Mouse (Mus musculus): ENCODE measurements at regions not wholly inside any gene's neighbourhood (a gene's known extent, or its start where the extent isn't known, plus 50 kb on each side); places are given as distances from the start of the nearest gene placed in this dataset.

- no peaks in the 10 kb centered on the region for H3K9me3 ChIP-seq (ENCODE audit: low read length)
- no peak for TF ChIP-seq EP300 (IDR thresholded peaks at IDR 0.05)
- H3K27ac ChIP-seq (ENCODE audit: low read length), result no peak overlapping the region
- ATAC-seq (no peak), DNase-seq (ENCODE audit: low spot score) (no peak)
- no peaks in the 10 kb centered on the region for H3K27me3 ChIP-seq (replicated peaks; ENCODE audit: insufficient read depth, low read length)
- H3K4me1 ChIP-seq (ENCODE audit: insufficient read depth, low read depth, low read length), result no peaks in the 10 kb centered on the region
- 68% methylated on average over 7 of the region's 7 CpGs for WGBS
- H3K9ac ChIP-seq (replicated peaks; ENCODE audit: low read depth), result no peak overlapping the region
- H3K4me3 ChIP-seq (ENCODE audit: low read depth, low read length), result no peak overlapping the region
- no peaks in the 10 kb centered on the region for H3K36me3 ChIP-seq (ENCODE audit: insufficient read depth, low read length)
- no peak overlapping the region for H3K4me2 ChIP-seq (replicated peaks; ENCODE audit: low read depth, low read length)
These were observed 579.2 kb upstream of the Kif18a start for GRCm38 (mm10) chr2:108701308-108701707.

GRCm38 (mm10) chr2:108707856-108708855 lies 572.4 kb upstream of the Kif18a start:
- Histone ChIP-seq H3K27ac (ENCODE audit: low read length) (no peak overlapping the region), H3K36me3 (ENCODE audit: insufficient read depth, low read length) (no peaks in the 10 kb centered on the region), H3K4me1 (ENCODE audit: insufficient read depth, low read depth, low read length) (no peaks in the 10 kb centered on the region), H3K4me3 (ENCODE audit: low read depth, low read length) (no peak overlapping the region), H3K9ac (replicated peaks; ENCODE audit: low read depth) (no peak overlapping the region), H3K9me3 (ENCODE audit: low read length) (no peaks in the 10 kb centered on the region), H3K4me2 (replicated peaks; ENCODE audit: low read depth, low read length) (no peak overlapping the region), H3K27me3 (replicated peaks; ENCODE audit: insufficient read depth, low read length) (no peaks in the 10 kb centered on the region)
- WGBS, result 78% methylated on average over 5 of the region's 5 CpGs
- DNase-seq (ENCODE audit: low spot score), result no peak
- no peak for ATAC-seq
- TF ChIP-seq EP300 (IDR thresholded peaks at IDR 0.05) (no peak), CTCF (IDR thresholded peaks at IDR 0.05) (no peak)

DNA sequence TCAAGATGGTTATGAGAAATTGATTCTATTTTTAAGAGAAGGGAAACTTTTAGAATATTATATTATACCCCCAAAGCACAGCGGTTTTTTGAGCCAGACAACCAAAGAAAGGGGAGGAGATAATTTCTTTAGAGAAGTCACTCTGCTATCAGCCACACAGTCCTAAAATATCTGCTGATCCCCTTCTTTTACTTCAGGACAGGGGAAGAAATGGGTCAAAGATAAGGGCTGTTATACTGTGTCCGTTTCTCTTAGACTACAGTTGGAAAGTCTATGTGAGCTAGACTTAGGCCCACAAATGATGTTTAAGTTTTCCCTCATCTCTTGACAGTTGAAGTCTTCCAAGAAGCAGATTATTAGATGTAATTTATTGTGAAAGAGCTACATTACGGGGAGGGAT lies 538.5 kb upstream of the Kif18a start:
- Histone ChIP-seq H3K36me3 (ENCODE audit: insufficient read depth, low read length) (no peaks in the 10 kb centered on the region), H3K4me3 (ENCODE audit: low read depth, low read length) (no peak overlapping the region), H3K27me3 (replicated peaks; ENCODE audit: insufficient read depth, low read length) (no peaks in the 10 kb centered on the region), H3K9ac (replicated peaks; ENCODE audit: low read depth) (no peak overlapping the region), H3K4me2 (replicated peaks; ENCODE audit: low read depth, low read length) (no peak overlapping the region), H3K4me1 (ENCODE audit: insufficient read depth, low read depth, low read length) (no peaks in the 10 kb centered on the region), H3K27ac (ENCODE audit: low read length) (no peak overlapping the region), H3K9me3 (ENCODE audit: low read length) (no peaks in the 10 kb centered on the region)
- ATAC-seq, result no peak
- no peak for DNase-seq (ENCODE audit: low spot score)
- no peak for TF ChIP-seq CTCF (IDR thresholded peaks at IDR 0.05)
- TF ChIP-seq EP300 (IDR thresholded peaks at IDR 0.05), result no peak
- WGBS, result 76% methylated on average over 3 of the region's 3 CpGs

DNA sequence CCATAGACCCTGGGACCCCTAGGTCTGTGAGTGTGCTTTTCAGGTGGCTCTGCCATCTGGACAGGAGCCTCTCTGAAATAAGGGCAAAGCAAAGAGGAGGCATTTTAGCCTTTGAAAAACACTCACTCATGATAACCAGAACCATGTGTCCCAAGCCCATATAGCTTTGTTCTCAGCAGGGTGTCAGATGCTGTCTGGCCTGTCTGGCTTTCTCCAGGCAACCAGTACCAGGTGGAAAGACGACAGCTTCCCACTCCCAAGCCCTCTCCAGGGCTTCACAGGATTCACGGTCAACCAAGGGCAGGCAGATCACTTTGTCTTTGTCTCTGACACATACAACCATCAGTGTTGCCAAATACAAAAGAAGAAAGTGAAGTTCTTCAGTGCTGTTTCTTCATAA lies 537.0 kb upstream of the Kif18a start:
- H3K4me2 ChIP-seq (replicated peaks; ENCODE audit: low read depth, low read length), result no peak overlapping the region
- no peak overlapping the region for H3K9ac ChIP-seq (replicated peaks; ENCODE audit: low read depth)
- no peaks in the 10 kb centered on the region for H3K4me1 ChIP-seq (ENCODE audit: insufficient read depth, low read depth, low read length)
- no peaks in the 10 kb centered on the region for H3K27me3 ChIP-seq (replicated peaks; ENCODE audit: insufficient read depth, low read length)
- 29% methylated on average over 2 of the region's 2 CpGs for WGBS
- H3K27ac ChIP-seq (ENCODE audit: low read length), result no peak overlapping the region
- H3K9me3 ChIP-seq (ENCODE audit: low read length), result no peaks in the 10 kb centered on the region
- no peak for TF ChIP-seq EP300 (IDR thresholded peaks at IDR 0.05)
- TF ChIP-seq CTCF (IDR thresholded peaks at IDR 0.05), result no peak
- no peak overlapping the region for H3K4me3 ChIP-seq (ENCODE audit: low read depth, low read length)
- H3K36me3 ChIP-seq (ENCODE audit: insufficient read depth, low read length), result no peaks in the 10 kb centered on the region
- ATAC-seq (no peak), DNase-seq (ENCODE audit: low spot score) (no peak)

GRCm38 (mm10) chr2:108744797-108745196 lies 535.7 kb upstream of the Kif18a start:
- H3K4me2 ChIP-seq (replicated peaks; ENCODE audit: low read depth, low read length), result no peak overlapping the region
- no peak overlapping the region for H3K9ac ChIP-seq (replicated peaks; ENCODE audit: low read depth)
- TF ChIP-seq CTCF (IDR thresholded peaks at IDR 0.05), result no peak
- no peak for TF ChIP-seq EP300 (IDR thresholded peaks at IDR 0.05)
- no peaks in the 10 kb centered on the region for H3K4me1 ChIP-seq (ENCODE audit: insufficient read depth, low read depth, low read length)
- DNase-seq (ENCODE audit: low spot score) (no peak), ATAC-seq (no peak)
- no peaks in the 10 kb centered on the region for H3K9me3 ChIP-seq (ENCODE audit: low read length)
- H3K4me3 ChIP-seq (ENCODE audit: low read depth, low read length), result no peak overlapping the region
- WGBS, result 66% methylated on average over 2 of the region's 2 CpGs
- H3K27ac ChIP-seq (ENCODE audit: low read length), result no peak overlapping the region
- no peaks in the 10 kb centered on the region for H3K36me3 ChIP-seq (ENCODE audit: insufficient read depth, low read length)
- no peaks in the 10 kb centered on the region for H3K27me3 ChIP-seq (replicated peaks; ENCODE audit: insufficient read depth, low read length)

GRCm38 (mm10) chr2:108753494-108754225 lies 526.9 kb upstream of the Kif18a start:
- H3K9ac ChIP-seq (replicated peaks; ENCODE audit: low read depth), result no peak overlapping the region
- no peak for DNase-seq (ENCODE audit: low spot score)
- H3K27ac ChIP-seq (ENCODE audit: low read length), result no peak overlapping the region
- no peak overlapping the region for H3K4me3 ChIP-seq (ENCODE audit: low read depth, low read length)
- H3K4me1 ChIP-seq (ENCODE audit: insufficient read depth, low read depth, low read length), result no peaks in the 10 kb centered on the region
- no peak for TF ChIP-seq CTCF (IDR thresholded peaks at IDR 0.05)
- TF ChIP-seq EP300 (IDR thresholded peaks at IDR 0.05), result no peak
- no peaks in the 10 kb centered on the region for H3K27me3 ChIP-seq (replicated peaks; ENCODE audit: insufficient read depth, low read length)
- H3K9me3 ChIP-seq (ENCODE audit: low read length), result no peaks in the 10 kb centered on the region
- 54% methylated on average over 3 of the region's 3 CpGs for WGBS
- ATAC-seq, result no peak
- H3K36me3 ChIP-seq (ENCODE audit: insufficient read depth, low read length), result no peaks in the 10 kb centered on the region
- no peak overlapping the region for H3K4me2 ChIP-seq (replicated peaks; ENCODE audit: low read depth, low read length)

Data from lung, postnatal 0 days (tissue).